Mouse (Mus musculus) retina, postnatal 7 days (tissue): ENCODE measurements at regions not wholly inside any gene's neighbourhood (a gene's known extent, or its start where the extent isn't known, plus 50 kb on each side); places are given as distances from the start of the nearest gene placed in this dataset.

Experiments
- DNase-seq: peaks from one replicate; pipeline ENCODE4 v3.0.0-alpha.2; 2012; ENCODE audit warnings: low read depth, low spot score

DNA sequence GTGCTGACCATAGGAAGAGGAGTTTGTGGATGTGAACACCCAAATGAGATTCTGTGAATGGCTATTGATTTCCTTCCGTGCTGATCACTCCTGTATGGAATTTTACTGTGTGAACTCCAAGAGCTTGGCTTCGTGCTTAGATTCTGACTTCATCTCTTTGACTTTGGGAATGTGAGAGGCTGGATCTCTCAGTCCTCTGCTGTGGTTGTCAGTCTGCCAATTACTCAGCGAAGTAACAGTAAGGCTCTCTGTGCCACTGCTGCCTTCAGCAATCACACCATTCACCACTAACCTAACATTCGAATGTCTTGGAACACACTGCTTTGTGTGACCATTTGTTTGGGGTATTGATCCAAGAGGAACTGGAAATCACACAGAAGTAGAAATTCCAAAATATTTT, 291.5 kb downstream of the Gm21750 start:
- no peak for DNase-seq

GRCm38 (mm10) chr14:73978694-73979093, 317.7 kb downstream of the Gm21750 start:
- no peak for DNase-seq

DNA sequence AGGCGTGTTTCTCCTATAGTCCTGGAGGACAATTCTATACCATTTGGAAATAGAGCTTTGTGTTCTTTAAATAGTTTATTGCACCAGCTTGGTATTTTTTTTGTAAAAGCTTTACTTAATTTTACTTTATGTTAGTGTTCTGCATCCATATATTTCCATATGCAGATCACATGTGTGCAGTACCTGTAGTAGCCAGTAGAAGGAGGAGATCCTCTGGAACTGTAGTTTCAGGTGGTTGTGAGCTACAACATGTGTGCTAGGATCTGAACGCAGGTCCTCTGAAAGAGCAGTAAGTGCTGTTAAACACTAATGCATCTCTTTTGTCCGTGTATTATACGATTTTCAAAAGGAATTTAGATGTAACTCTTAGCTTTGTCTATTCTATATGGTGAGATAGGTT, 335.2 kb downstream of the Gm21750 start:
- DNase-seq: no peak

- DNase-seq: no peak
These were observed 336.8 kb downstream of the Gm21750 start for GRCm38 (mm10) chr14:73997796-73998195.

- no peak for DNase-seq
These were observed 338.4 kb downstream of the Gm21750 start for GRCm38 (mm10) chr14:73999409-73999909.

DNA sequence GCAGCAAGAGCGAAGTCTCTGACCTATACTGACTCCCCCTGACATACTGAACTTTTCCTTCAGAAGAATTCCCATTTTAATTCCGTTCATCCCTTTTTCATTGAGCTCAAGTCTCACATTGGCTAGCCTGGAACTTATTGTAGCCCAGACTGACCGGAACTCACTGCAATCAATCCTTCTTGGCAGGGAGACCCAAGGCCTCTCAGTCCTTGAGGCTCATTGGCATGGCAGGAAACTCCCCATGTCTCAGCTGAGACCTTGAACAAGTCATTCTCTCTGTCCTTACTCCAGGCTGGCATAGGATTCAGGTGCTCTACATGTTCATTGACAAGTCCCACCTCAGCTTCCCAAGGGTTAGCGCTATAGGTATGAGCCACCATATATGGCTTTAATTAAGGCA, 345.9 kb downstream of the Gm21750 start:
- no peak for DNase-seq

DNA sequence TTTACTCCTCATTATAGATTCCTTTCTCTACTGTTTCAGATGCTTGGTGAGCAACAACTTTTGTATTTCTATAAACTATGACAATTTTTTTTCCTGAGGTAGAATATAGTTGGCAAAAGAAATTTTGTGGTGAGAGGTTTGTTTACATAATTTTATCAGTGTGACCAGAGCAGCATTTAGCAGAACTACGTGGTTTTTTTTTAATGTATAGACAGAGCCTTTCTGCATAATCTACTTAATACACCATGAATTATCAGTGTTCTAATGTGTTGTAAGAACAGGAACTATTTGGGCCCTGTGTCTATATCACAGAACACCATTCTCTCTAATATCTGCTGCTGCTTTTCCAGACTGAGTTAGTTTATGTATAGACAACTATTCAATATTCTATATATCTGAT, 350.5 kb downstream of the Gm21750 start:
- no peak for DNase-seq

DNA sequence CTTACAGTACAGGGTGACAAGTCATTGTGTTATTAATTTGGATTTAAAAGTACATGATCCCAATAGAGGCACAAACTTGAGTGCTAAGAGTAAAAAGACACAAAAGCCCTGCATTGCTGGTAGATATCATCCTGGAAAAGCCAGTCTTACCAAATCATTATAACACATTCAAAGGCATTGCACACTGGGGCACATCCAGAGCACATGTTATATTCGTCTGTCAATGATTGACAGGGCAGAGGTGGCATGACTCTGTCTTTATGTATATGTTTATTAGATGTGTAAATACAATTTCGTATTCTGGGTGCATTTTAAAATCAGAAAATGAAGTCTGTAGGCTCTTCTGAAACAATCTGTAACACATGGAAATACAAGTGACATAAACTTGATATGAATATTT, 358.4 kb downstream of the Gm21750 start:
- no peak for DNase-seq

DNA sequence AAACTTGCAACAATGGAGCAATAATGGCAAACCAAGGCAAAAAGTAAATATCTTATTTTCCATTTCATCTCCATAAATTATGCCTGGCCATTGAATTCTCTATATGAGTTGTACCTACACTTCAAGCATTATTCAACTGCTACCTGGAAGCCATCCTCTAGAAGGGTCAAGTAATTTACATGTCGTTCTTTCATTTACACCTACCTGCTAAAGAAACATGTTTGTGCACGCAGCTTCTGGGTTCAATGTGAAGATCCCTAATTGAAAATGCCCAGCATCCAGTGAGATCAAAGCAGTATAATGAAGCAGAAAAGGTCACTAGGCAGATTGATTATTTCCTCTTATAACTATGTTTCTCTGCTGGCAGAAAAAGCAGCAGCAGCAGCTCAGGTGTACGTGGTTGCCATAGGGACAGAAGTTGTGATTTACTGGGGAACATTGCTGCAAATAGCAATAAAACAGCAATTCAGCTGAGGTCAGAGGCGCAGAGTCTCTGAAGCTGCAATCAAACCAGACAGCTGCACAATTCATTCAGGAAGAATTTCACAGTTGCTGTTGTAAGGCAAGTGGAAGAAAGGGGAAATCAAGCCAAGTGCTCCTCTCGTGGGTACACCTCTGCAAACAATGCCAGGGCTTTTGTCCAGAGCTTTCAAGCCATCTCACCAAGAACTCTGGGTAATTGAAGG, 386.1 kb downstream of the Gm21750 start:
- no peak for DNase-seq

- DNase-seq: no peak
These were observed 386.8 kb downstream of the Gm21750 start for GRCm38 (mm10) chr14:74047695-74048280.

- no peak for DNase-seq
These were observed 387.4 kb downstream of the Gm21750 start for GRCm38 (mm10) chr14:74048386-74048785.

DNA sequence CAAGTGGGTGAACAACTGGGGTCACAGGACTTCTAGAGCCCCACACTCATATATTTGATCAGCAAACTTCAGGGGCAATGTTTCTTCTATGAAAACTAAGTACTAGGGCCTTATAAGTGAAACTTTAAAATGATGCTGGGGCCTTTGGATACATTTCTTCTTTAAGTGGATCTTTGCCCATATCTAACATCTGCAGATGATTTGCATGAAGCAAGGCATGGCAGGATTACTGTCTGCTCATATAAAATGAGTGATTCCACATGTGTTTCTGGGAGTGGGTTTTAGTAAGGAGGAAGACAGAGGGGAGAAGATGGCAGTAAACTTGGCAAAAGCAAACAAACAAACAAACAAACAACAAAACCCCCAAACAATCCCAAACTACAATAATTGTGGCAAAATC, 405.0 kb downstream of the Gm21750 start:
- DNase-seq: no peak

DNA sequence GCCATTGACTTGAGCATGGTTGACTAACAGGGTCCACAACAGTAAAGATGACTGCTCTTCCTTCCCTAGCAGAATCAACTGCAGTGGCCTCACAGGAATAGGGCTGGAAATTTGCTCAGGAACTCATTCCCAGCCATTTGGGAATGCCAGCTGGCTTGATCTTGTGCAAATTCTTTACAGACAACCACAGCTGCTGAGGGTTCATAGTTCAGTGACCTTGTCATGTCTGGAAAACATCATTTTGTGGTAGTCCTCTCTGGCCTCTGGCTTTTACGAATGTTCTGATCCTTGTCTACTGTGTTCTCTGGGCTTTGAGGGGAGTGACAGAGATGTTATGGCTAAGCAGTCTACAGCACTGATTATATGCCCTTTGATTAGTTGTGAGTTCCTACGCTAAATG, 432.0 kb downstream of the Gm21750 start:
- DNase-seq: no peak

- DNase-seq: no peak
These were observed 438.7 kb downstream of the Gm21750 start for GRCm38 (mm10) chr14:74099696-74100095.

DNA sequence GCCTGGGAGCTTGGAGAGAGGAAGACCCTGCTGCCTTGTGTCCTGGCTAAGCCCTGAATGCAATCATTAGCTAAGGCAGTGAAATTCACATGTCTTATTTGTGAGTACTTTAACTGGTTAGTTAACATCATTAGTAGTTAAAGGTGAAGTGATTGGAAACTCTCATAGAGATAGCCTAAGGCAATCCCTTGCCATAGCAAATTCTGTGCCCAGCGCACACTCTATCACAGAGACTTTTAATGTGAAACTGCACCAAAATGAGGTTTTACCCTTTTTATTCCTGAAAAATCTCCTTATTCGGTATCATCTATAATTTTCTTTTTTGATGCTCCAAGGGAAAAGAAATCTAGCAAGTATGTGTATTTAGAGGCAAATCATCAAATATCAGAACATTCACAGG, 451.6 kb downstream of the Gm21750 start:
- DNase-seq: no peak

GRCm38 (mm10) chr14:74113116-74113515, 452.1 kb downstream of the Gm21750 start:
- peak; percentile 6 for DNase-seq

- DNase-seq: no peak
These were observed 452.5 kb downstream of the Gm21750 start for GRCm38 (mm10) chr14:74113556-74113955.

DNA sequence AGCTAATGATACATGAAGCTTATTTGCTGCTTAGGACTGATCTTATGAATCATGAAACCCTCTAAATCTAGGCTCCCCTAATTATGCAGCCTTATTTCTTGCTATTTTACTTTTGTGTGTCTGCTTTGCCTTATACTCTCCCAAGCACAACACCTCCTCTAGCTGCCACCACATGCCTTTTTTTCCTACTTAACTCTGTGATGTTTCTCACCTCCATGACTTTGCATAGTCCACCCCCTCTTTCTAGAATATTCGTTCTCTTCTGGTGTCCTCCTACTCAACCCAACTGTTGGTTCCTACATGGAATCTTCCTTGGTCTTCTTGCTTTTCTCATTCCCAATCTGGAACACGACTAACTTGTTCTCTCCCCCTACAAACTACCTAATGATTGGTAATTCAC, 456.7 kb downstream of the Gm21750 start:
- DNase-seq: no peak

DNA sequence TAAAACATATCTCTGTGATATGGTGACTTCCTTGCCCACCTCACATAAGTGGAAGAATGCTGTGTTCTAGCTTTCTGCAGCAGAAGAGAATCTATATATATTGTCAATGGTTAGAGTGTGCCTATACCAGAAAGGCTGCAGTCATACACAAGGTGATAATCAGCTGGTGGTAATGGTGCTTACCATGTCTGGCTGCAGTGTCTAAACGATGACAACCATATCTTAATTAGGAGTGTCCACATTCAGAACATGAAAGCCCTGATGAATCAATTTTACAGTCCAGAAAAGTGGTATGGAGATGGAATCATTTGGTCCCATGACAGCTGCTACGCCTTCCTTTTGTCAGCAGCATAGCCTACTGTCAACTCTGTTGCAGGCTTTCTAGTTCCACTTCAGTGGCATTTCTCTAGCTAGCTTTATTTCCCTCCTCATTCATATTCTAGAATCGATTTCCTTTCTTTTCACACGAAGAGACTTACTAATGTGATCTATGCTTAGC, 484.2 kb downstream of the Gm21750 start:
- no peak for DNase-seq

DNA sequence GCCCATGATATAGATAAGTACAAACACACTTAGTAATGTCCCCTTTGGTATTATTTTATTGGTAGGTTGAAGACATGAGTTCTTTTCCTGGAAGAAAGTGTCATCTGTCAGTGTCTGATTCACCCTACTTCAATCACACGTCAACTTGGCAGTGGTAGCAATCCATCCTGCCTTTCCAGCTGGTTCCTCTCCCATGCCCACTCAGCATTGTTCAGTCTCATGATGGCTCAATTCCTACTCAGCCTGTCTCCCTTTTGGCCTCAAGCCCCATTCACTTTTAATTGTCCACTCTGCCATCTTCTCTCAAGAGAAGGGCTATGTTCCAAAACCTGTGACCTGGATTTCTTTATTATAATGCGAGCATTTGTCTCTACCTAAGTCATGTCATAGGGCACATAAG, 474.4 kb upstream of the Htr2a start:
- no peak for DNase-seq

- no peak for DNase-seq
These were observed 471.3 kb upstream of the Htr2a start for GRCm38 (mm10) chr14:74169131-74169875.

GRCm38 (mm10) chr14:74180066-74180465, 460.6 kb upstream of the Htr2a start:
- DNase-seq: no peak

DNA sequence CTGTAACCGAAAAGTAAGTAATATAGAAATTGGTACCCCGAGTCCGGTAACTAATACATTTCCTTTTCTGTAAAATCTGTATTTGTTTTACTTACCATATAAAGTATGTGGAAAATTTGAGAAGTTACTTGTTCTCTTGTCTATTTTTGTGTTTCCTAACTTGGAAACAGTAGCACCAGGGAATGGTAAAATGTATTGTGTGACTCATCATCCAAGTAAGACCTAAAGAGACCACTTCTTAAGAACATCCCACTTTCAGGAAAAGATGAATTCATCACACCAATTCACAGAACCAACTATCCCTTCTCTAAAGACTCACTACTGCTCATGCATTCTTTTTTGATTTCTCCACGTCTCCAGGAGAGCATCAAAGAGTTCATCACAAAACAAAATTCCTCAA, 457.6 kb upstream of the Htr2a start:
- DNase-seq: no peak
